ENCODE assay signal across 8 mouse cellular contexts in genomic region chr9:46272677-46273454, GRCm38 (mm10). TPM values are rescaled to one million over a fixed set of nuclear protein-coding genes. Genes with fewer than 3 reads are reported as not detected.
DNase-seq lines count a peak whose midpoint lies in the region; ATAC-seq and TF ChIP-seq lines count a peak whose summit lies in the region.

Gene Zpr1 (plus strand): TSS chr9:46273064.

- peak within 1 kb of the TSS; percentile 37 for H3K27ac ChIP-seq in forebrain, embryonic 16.5 days (ENCODE audit: low read length)
- H3K27ac ChIP-seq in layer of hippocampus, adult 2 months, result peak within 1 kb of the TSS; percentile 82
- peak within 1 kb of the TSS; percentile 75 for H3K27ac ChIP-seq in lung, embryonic 14.5 days (ENCODE audit: low read depth)
- H3K27ac ChIP-seq in olfactory bulb, adult 2 months (ENCODE audit: insufficient read depth, low read depth, low read length), result no peak within 1 kb of the TSS
- no peak within 1 kb of the TSS; the same call in 1 of the 2 replicates for H3K27ac ChIP-seq in thymus, adult 2 months (ENCODE audit: control insufficient read depth, insufficient read depth, low read length)

- no peaks in the 10 kb centered on the region for H3K9me3 ChIP-seq in G1E (replicated peaks)
- no peaks in the 10 kb centered on the region for H3K9me3 ChIP-seq in forebrain, embryonic 16.5 days (ENCODE audit: control insufficient read depth, low read length)
- H3K9me3 ChIP-seq in lung, embryonic 14.5 days (ENCODE audit: low read depth, low read length), result no peaks in the 10 kb centered on the region

- TF ChIP-seq CTCF in G1E (IDR thresholded peaks at IDR 0.05; ENCODE audit: low read depth, low read length), result no peak
- peak; percentile 70 for TF ChIP-seq CTCF in layer of hippocampus, adult 2 months (conservative IDR thresholded peaks at IDR 0.05)
- peak; percentile 56 for TF ChIP-seq CTCF in lung, embryonic 14.5 days (IDR thresholded peaks at IDR 0.05; ENCODE audit: low read depth)
- TF ChIP-seq CTCF in olfactory bulb, adult 2 months (IDR thresholded peaks at IDR 0.05; ENCODE audit: insufficient read depth, low read depth, low read length), result no peak
- 0 out of 2 replicates have a peak, but pooled peaks have one; percentile 17 for TF ChIP-seq CTCF in thymus, adult 2 months (IDR thresholded peaks at IDR 0.05; ENCODE audit: borderline replicate concordance, control insufficient read depth, extremely low read depth, insufficient read depth, low read length, poor library complexity)

- H3K4me2 ChIP-seq in forebrain, embryonic 16.5 days (ENCODE audit: low read length), result peak within 1 kb of the TSS; percentile 86
- H3K4me2 ChIP-seq in lung, embryonic 14.5 days, result peak within 1 kb of the TSS; percentile 80

- peaks cover 51% of the 10 kb centered on the region for H3K36me3 ChIP-seq in G1E (replicated peaks)
- H3K36me3 ChIP-seq in forebrain, embryonic 16.5 days (ENCODE audit: control insufficient read depth, insufficient read depth), result peaks cover 23% of the 10 kb centered on the region
- peaks cover 31% of the 10 kb centered on the region for H3K36me3 ChIP-seq in lung, embryonic 14.5 days (ENCODE audit: insufficient read depth)
- H3K36me3 ChIP-seq in thymus, adult 2 months (ENCODE audit: control insufficient read depth, insufficient read depth, low read length), result peaks cover 26% of the 10 kb centered on the region

- peak within 1 kb of the TSS; percentile 92 for H3K4me3 ChIP-seq in G1E (ENCODE audit: low read depth, low read length)
- H3K4me3 ChIP-seq in forebrain, embryonic 16.5 days (replicated peaks; ENCODE audit: low read length), result peak within 1 kb of the TSS; percentile 70
- H3K4me3 ChIP-seq in layer of hippocampus, adult 2 months, result peak within 1 kb of the TSS; percentile 70
- peak within 1 kb of the TSS; percentile 81 for H3K4me3 ChIP-seq in lung, embryonic 14.5 days (ENCODE audit: low read depth, low read length)
- peak within 1 kb of the TSS; percentile 85 for H3K4me3 ChIP-seq in olfactory bulb, adult 2 months (ENCODE audit: insufficient read depth, low read depth, low read length)
- peak within 1 kb of the TSS; percentile 92 for H3K4me3 ChIP-seq in thymus, adult 2 months (ENCODE audit: control insufficient read depth, insufficient read depth, low read length)

- peak; percentile 97 for DNase-seq in G1E (ENCODE audit: low spot score)
- DNase-seq in cerebellum, adult 18-20 months, result peak; percentile 87 to 91
- DNase-seq in heart, postnatal 36 days, result peak; percentile 87 to 89
- DNase-seq in layer of hippocampus, adult 2 months (ENCODE audit: low spot score in 2 of 2), result peak; percentile 85 to 93
- peak; percentile 95 for DNase-seq in lung, embryonic 14.5 days
- peak; percentile 89 for DNase-seq in thymus, adult 2 months

- ATAC-seq in G1E (ENCODE audit: extremely low read depth, insufficient number of reproducible peaks, low FRiP score, poor library complexity, severe bottlenecking), result peak; percentile 98
- ATAC-seq in forebrain, embryonic 16.5 days, result peak; percentile 97
- ATAC-seq in lung, embryonic 14.5 days (ENCODE audit: insufficient read depth), result peak; percentile 97

- WGBS in forebrain, embryonic 16.5 days, result 5% methylated on average over 42 of the region's 45 CpGs
- WGBS in lung, embryonic 14.5 days, result 4% methylated on average over 45 of the region's 45 CpGs
- 6% methylated on average over 45 of the region's 45 CpGs for WGBS in olfactory bulb, adult 2 months
- WGBS in thymus, adult 2 months, result 4% methylated on average over 45 of the region's 45 CpGs

- H3K9ac ChIP-seq in forebrain, embryonic 16.5 days (replicated peaks; ENCODE audit: low read depth, low read length), result peak within 1 kb of the TSS; percentile 71
- peak within 1 kb of the TSS; percentile 66 for H3K9ac ChIP-seq in lung, embryonic 14.5 days

- H3K27me3 ChIP-seq in G1E (ENCODE audit: insufficient read depth, low read length), result peaks cover 27% of the 10 kb centered on the region
- peaks cover 10% of the 10 kb centered on the region; the same call in 1 of the 2 replicates for H3K27me3 ChIP-seq in forebrain, embryonic 16.5 days (replicated peaks; ENCODE audit: control insufficient read depth, insufficient read depth, low read length)
- H3K27me3 ChIP-seq in lung, embryonic 14.5 days (ENCODE audit: insufficient read depth, low read length), result no peaks in the 10 kb centered on the region
- H3K27me3 ChIP-seq in thymus, adult 2 months (ENCODE audit: control insufficient read depth, insufficient read depth, low read length), result no peaks in the 10 kb centered on the region

- peak; percentile 88 for TF ChIP-seq POLR2A in olfactory bulb, adult 2 months (IDR thresholded peaks at IDR 0.05; ENCODE audit: insufficient read depth, low read depth, low read length)
- TF ChIP-seq POLR2A in thymus, adult 2 months (IDR thresholded peaks at IDR 0.05; ENCODE audit: control insufficient read depth, extremely low read depth, insufficient read depth, low read length, poor library complexity), result peak; percentile 77

- intact Hi-C loops in heart, postnatal 36 days (cut with DNase I), result loop anchor here (1.0 to 5.0 kb wide), 2 partner anchors 9 to 366 kb away; partner anchors contain the start of genes Pcsk7 and Rnf214

- H3K4me1 ChIP-seq in G1E (ENCODE audit: insufficient read depth, low read depth, low read length), result peaks cover 42% of the 10 kb centered on the region
- H3K4me1 ChIP-seq in forebrain, embryonic 16.5 days (replicated peaks; ENCODE audit: control insufficient read depth, insufficient read depth, low read length), result peaks cover 16% of the 10 kb centered on the region
- H3K4me1 ChIP-seq in lung, embryonic 14.5 days (ENCODE audit: insufficient read depth), result no peaks in the 10 kb centered on the region
- 0 out of 2 replicates have a peak, but pooled peaks cover 2% of the 10 kb centered on the region for H3K4me1 ChIP-seq in olfactory bulb, adult 2 months (ENCODE audit: control insufficient read depth, insufficient read depth, low read length)
- H3K4me1 ChIP-seq in thymus, adult 2 months (replicated peaks; ENCODE audit: control insufficient read depth, insufficient read depth, low read length), result peaks cover 8% of the 10 kb centered on the region

RNA-seq across cellular contexts. Expression of gene Zpr1, which starts in this region (rescaled TPM):
- total RNA-seq in G1E (2014; fragmentation: Nextera tagmentation), result 52.0 and 83.0 TPM in 2 replicates
- total RNA-seq in G1E (2017), result 43.0 and 45.1 TPM in 2 replicates
- 35.7 and 54.3 TPM in 2 replicates for polyA plus RNA-seq in G1E (2012)
- 77.7 and 80.6 TPM in 2 replicates for polyA plus RNA-seq in forebrain, embryonic 16.5 days (2015; fragmentation: Nextera tagmentation; extraction: Ambion mirVana)
- 10 to 100 TPM; 19.5 to 24.6 TPM for total RNA-seq in heart, postnatal 36 days (2021)
- total RNA-seq in layer of hippocampus, adult 2 months (2021), result 10 to 100 TPM; 34.4 to 41.1 TPM
- polyA plus RNA-seq in lung, embryonic 14.5 days (2014; fragmentation: Nextera tagmentation; extraction: Ambion mirVana), result 56.0 and 61.8 TPM in 2 replicates
- polyA plus RNA-seq in olfactory bulb, adult 2 months (2012; ENCODE audit: insufficient read depth, insufficient read length, low replicate concordance, missing spikeins), result not detected in 2 replicates
- polyA plus RNA-seq in thymus, adult 2 months (2012; rRNA removed), result 25.9 and 28.7 TPM in 2 replicates

Comparison
In these comparisons a context has a peak if more than half of its experiments do, and no peak if none do; other contexts are left out.
1. CTCF ChIP-seq: peak in layer of hippocampus, adult 2 months (single experiment), lung, embryonic 14.5 days (single experiment) and thymus, adult 2 months (single experiment); none in G1E (single experiment) and olfactory bulb, adult 2 months (single experiment).
2. H3K27ac ChIP-seq: peak in forebrain, embryonic 16.5 days (single experiment), layer of hippocampus, adult 2 months (single experiment) and lung, embryonic 14.5 days (single experiment); none in olfactory bulb, adult 2 months (single experiment) and thymus, adult 2 months (single experiment).
3. Peak in every context shown above with its lines, with median percentiles within 50 percentile points of each other: ATAC-seq, DNase-seq and H3K4me3 ChIP-seq.